Mouse (Mus musculus) bone marrow, adult 2 months (tissue): ENCODE measurements around the gene Rab19.

ENCODE experiments used
- CTCF ChIP-seq: fragments of 200-500 bp; IDR thresholded peaks from 2 replicates; pipeline ENCODE4 v1.5.1; 2011; ENCODE audit warnings: low read length, control low read depth; ENCODE audit not compliant: control insufficient read depth, insufficient read depth
- POLR2A ChIP-seq: fragments of 200-500 bp; IDR thresholded peaks from 2 replicates; pipeline ENCODE4 v1.6.1; 2011; ENCODE audit warnings: low read depth, mild to moderate bottlenecking, control low read depth, low read length, borderline replicate concordance; ENCODE audit not compliant: control insufficient read depth

DNA sequence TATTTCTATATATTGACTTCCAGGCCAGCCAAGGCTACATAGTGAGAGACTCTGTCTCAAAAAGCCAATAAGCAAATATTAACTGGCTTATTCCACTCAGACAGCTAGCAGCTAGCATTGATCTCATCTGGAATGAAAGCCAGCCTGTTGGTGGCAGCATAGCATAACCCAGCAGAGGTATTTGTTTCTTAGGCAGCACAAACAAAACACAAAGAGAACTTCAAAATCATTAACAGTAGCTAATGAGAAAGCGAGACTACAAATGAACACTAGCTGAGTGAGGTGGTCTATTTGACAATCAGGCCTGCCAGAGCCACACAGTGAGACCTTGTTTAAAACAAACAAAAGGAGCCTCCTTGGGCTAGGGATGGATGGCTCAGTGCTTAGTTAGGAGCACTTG is 33.1 kb downstream of the Rab19 start:
- TF ChIP-seq CTCF (no peak), POLR2A (no peak)
